Mouse (Mus musculus): Measurements from ENCODE around the gene Gpr19.

DNA sequence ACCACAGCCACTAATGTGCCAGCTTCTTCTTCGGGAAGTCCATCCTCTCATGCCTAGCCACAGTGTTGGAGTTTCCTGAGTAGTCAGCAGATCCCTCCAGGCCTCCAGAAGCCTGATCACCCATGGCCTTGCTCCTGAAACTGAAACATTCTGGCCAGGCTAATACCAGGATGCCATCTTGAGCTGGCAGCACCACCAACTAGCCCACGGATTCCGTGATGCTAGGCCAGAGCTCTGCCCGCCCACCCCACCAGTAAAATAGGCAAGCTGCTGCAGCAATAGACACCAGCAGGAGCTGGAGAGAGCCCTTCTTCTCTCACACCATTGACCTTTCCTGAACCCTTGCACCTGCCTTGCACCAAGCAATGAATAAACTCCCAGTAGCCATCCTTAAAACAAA is 50.8 kb downstream of the Gpr19 start:
- TF ChIP-seq POLR2A (IDR thresholded peaks at IDR 0.05; ENCODE audit: borderline replicate concordance, control insufficient read depth, low read depth, low read length) (no peak), CTCF (IDR thresholded peaks at IDR 0.05; ENCODE audit: control insufficient read depth, insufficient read depth, low read length) (no peak)

Measured in bone marrow, adult 2 months (tissue).